Mouse (Mus musculus) erythroid progenitor cell, adult 5-6 weeks (primary cell): ENCODE results near the gene Trim26. TPM values are rescaled to one million over a fixed set of nuclear protein-coding genes. Genes with fewer than 3 reads are reported as not detected.

ENCODE experiments used
- ATAC-seq: replicated peaks from 2 replicates; pipeline ENCODE4 v1.8.0; 2016; ENCODE audit warnings: moderate number of reproducible peaks, mild to moderate bottlenecking, moderate TSS enrichment, inconsistent platforms; ENCODE audit not compliant: poor library complexity, low FRiP score, severe bottlenecking
- total RNA-seq, 2 experiments: library from RNA; stranded (forward) in 1 of 2; stranded (reverse) in 1 of 2; fragments of 150-400 nt in 1 of 2; fragments of 186-747, 209-891 nt in 1 of 2; gene quantifications; 2 replicates each; pipeline versions ENCODE4 v1.2.3 to v1.2.4; 2015 to 2017; ENCODE audit warnings: low replicate concordance in 2 of 2

Trim26 gene
- total RNA-seq, 2 experiments from 2014 or later: 13.9 to 46.5 TPM

DNA sequence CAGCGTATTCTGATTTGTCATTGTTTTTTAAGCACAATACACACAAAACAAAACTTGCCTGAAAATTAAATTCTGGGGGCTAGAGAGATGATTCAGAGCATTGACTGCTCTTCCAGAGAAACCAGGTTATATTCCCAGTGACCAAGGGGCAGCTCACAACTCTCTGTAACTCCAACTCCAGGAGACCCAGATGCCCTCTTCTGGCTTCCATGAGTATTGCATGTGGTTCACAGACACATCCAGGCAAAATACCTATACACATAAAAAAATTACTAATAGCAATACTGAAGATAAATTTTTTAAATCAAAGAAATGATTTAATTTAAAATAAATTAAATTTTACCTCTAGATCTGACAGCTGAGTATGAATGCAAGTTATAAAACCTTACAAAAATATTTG is 59.6 kb downstream of the Trim26 start:
- 0 out of 2 replicates have a peak, but pooled peaks have one; percentile 66 for ATAC-seq

DNA sequence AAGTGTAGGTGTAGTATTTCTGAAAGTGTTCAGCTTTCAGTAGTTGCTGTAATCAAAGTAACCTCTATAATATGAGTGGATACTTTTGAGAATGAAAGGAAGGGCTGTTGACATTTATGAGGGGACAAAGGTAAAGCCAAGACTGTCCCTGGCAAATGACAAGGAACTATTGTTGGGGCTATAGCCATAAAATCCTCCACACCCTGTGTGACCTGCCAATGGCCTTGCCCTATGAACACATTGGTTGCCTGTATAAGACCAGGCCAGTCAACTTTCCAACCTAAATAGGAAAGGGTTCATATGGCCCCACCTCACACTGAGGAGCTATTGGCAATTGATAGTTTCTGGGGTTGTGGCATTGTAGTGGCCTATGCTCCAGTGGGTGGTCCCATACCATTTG is 60.1 kb downstream of the Trim26 start:
- no peak for ATAC-seq

DNA sequence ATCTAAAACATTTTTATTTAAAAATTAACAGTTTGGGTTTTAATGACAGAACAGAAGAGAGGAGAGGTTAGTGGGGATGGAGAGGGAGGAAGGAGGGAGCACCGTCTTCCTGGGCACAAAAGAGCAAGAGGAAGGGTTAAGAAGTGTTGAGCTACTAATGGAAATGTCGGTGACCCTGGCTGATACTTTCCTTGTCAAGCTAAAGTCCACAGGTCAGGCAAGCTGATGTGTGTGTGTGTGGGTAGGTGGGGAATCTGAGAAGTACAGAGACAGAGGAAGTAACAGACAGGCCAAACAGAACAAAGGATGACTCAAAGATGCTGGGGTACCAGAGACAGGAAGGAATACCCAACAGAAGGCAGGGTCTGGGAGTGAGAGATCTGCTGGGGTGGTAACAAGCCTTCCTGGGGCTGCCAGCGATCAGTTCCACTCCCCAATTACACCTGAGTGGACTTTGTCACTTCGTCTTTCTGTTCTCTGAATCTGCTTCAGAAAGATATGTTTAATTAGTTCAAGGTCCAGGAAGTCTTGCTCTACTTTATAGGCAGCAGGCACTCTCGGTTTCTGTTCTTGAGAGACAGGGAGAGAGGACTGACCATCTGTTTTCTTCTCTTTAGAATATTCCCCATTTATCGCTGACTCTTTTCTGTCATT is 60.7 kb downstream of the Trim26 start, which contains the start of gene Trim31:
Gene Trim31, plus strand, starts transcription at position 567 of the 654 bp plus-strand sequence.
- no peak for ATAC-seq

DNA sequence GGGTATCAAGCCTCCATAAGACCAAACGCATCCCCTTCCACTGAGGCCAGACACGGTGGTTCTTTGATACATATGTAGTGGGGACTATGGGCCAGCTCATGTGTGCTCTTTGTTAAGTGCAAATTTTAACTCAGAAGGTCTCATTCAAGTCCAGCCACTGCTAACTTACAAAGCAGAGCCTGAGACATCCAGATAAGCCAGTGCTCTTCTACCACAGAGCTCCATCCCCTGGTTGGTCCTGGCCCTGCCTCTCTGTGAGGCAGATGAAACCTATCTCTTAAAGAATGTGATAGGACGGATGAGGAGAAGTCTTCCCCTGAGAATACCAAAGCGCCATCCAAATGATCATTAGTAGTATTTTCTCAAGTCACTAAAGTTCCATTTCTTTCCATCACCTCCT is 62.4 kb downstream of the Trim26 start:
- no peak for ATAC-seq

DNA sequence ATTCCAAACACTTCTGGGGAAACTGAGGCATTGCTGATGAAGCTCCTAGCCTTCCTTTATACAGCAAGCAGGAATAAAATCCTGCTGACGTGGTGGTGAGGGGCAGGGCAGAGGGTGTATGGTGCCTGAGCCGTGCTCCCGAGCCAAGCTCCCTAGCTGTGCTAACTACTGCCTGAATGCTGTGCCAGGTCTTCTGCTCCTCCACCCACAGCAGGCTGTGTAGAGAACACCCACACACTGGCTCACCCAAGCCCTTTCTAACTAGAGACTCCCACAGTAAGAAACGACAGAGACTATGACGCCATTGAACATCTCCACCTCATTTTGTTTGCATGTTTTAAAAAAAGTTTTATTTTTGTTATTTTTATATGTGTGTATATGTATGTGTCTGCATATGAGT is 63.1 kb downstream of the Trim26 start:
- ATAC-seq: no peak

DNA sequence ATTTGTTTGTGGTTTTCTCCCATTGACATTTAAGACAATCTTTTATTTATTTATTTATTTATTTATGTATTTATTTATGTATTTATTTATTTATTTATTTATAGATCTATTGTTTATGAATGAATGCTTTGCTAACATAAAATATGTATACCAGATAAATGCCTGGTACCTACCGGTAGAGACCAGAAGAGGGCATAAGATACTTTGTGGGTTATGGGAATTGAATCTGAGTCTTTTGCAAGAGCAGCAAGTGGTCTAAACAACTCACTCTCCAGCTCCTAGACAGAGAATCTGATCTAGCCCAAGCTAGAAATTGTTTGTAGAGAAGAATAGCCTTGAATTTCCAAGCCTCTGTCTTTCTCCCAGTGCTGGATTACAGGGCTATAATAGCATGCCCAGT is 63.8 kb downstream of the Trim26 start:
- no peak for ATAC-seq

DNA sequence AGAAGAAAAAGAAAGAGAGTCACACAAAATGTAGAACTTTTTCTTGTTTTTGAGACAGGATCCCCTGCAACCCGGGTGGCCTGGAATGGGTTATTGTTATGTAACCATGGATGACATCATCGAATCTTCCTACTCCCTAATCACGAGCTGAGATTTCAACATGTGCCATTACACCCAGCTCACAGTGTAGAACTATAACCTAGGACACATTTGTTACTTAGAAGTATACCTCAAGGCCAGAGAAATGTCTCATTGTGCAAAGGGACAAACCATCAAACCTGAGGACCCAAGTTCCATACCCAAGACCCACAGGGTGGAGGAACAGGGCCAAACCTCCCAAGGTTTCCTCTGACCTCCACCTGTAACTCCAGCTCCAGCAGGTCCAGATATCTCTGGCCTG is 66.7 kb downstream of the Trim26 start:
- ATAC-seq: no peak

DNA sequence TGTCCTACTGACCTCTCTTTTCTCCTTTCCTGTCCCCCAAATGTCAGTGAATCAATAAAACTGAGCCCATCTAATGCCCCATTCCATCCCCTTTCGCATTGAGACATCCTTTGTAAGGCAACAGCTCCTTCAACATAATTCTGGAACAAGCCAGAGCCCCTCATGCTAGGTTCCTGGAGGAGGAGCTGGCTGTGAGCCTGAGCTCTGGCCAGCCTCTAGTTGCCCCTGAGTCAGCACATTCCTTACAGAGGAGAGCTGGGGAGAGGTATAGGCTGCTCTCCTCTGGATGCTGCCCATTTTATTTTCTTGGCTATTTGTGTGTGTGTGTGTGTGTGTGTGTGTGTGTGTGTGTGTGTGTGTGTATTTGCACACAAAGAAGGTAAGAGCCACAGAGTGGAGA is 71.3 kb downstream of the Trim26 start:
- ATAC-seq: no peak

Other genes with a start within 250 kb of the Trim26 start
- not detected in 2 replicates for gene H2-M9, start 194.5 kb upstream of the Trim26 start, total RNA-seq (2015; ENCODE audit: low replicate concordance)
- gene H2-M9, start 194.5 kb upstream of the Trim26 start, total RNA-seq (2017; ENCODE audit: low replicate concordance): not detected in 2 replicates
- gene H2-M1, start 164.9 kb upstream of the Trim26 start, total RNA-seq (2015; ENCODE audit: low replicate concordance): not detected in 2 replicates
- gene H2-M1, start 164.9 kb upstream of the Trim26 start, total RNA-seq (2017; ENCODE audit: low replicate concordance): not detected in 2 replicates
- not detected in 2 replicates for gene H2-M10.5, start 64.2 kb upstream of the Trim26 start, total RNA-seq (2015; ENCODE audit: low replicate concordance)
- not detected in 2 replicates for gene H2-M10.5, start 64.2 kb upstream of the Trim26 start, total RNA-seq (2017; ENCODE audit: low replicate concordance)
- not detected in 2 replicates for gene H2-M10.6, start 25.0 kb upstream of the Trim26 start, total RNA-seq (2015; ENCODE audit: low replicate concordance)
- gene H2-M10.6, start 25.0 kb upstream of the Trim26 start, total RNA-seq (2017; ENCODE audit: low replicate concordance): not detected in 2 replicates
- gene Trim15, start 30.1 kb downstream of the Trim26 start, total RNA-seq (2015; ENCODE audit: low replicate concordance): 2.2 TPM in 1 of 2 replicates, not detected in the other
- 0.51 and 1.4 TPM in 2 replicates for gene Trim15, start 30.1 kb downstream of the Trim26 start, total RNA-seq (2017; ENCODE audit: low replicate concordance)
- gene Trim10, start 32.4 kb downstream of the Trim26 start, total RNA-seq (2015; ENCODE audit: low replicate concordance): 270 and 287 TPM in 2 replicates
- 428 and 543 TPM in 2 replicates for gene Trim10, start 32.4 kb downstream of the Trim26 start, total RNA-seq (2017; ENCODE audit: low replicate concordance)
- gene Trim40, start 53.0 kb downstream of the Trim26 start, total RNA-seq (2015; ENCODE audit: low replicate concordance): not detected in 2 replicates
- 1.8 TPM in 1 of 2 replicates, not detected in the other for gene Trim40, start 53.0 kb downstream of the Trim26 start, total RNA-seq (2017; ENCODE audit: low replicate concordance)
- not detected in 2 replicates for gene Trim31, start 61.0 kb downstream of the Trim26 start, total RNA-seq (2015; ENCODE audit: low replicate concordance)
- not detected in 2 replicates for gene Trim31, start 61.0 kb downstream of the Trim26 start, total RNA-seq (2017; ENCODE audit: low replicate concordance)
- not detected in 2 replicates for gene Rnf39, start 105.8 kb downstream of the Trim26 start, total RNA-seq (2015; ENCODE audit: low replicate concordance)
- not detected in 2 replicates for gene Rnf39, start 105.8 kb downstream of the Trim26 start, total RNA-seq (2017; ENCODE audit: low replicate concordance)
- gene Ppp1r11, start 114.6 kb downstream of the Trim26 start, total RNA-seq (2015; ENCODE audit: low replicate concordance): 8.6 and 24.3 TPM in 2 replicates
- gene Ppp1r11, start 114.6 kb downstream of the Trim26 start, total RNA-seq (2017; ENCODE audit: low replicate concordance): 2.2 and 10.8 TPM in 2 replicates
- 6.7 and 32.4 TPM in 2 replicates for gene Znrd1, start 121.4 kb downstream of the Trim26 start, total RNA-seq (2015; ENCODE audit: low replicate concordance)
- 4.4 TPM in 1 of 2 replicates, not detected in the other for gene Znrd1, start 121.4 kb downstream of the Trim26 start, total RNA-seq (2017; ENCODE audit: low replicate concordance)
- 9.6 TPM in 1 of 2 replicates, not detected in the other for gene Znrd1as, start 121.5 kb downstream of the Trim26 start, total RNA-seq (2015; ENCODE audit: low replicate concordance)
- gene Znrd1as, start 121.5 kb downstream of the Trim26 start, total RNA-seq (2017; ENCODE audit: low replicate concordance): 9.8 TPM in 1 of 2 replicates, not detected in the other
- gene 2410137M14Rik, start 144.1 kb downstream of the Trim26 start, total RNA-seq (2015; ENCODE audit: low replicate concordance): not detected in 2 replicates
- not detected in 2 replicates for gene 2410137M14Rik, start 144.1 kb downstream of the Trim26 start, total RNA-seq (2017; ENCODE audit: low replicate concordance)
- not detected in 2 replicates for gene H2-M5, start 152.4 kb downstream of the Trim26 start, total RNA-seq (2015; ENCODE audit: low replicate concordance)
- not detected in 2 replicates for gene H2-M5, start 152.4 kb downstream of the Trim26 start, total RNA-seq (2017; ENCODE audit: low replicate concordance)
- not detected in 2 replicates for gene Zfp57, start 164.0 kb downstream of the Trim26 start, total RNA-seq (2015; ENCODE audit: low replicate concordance)
- not detected in 2 replicates for gene Zfp57, start 164.0 kb downstream of the Trim26 start, total RNA-seq (2017; ENCODE audit: low replicate concordance)
- gene Mog, start 186.3 kb downstream of the Trim26 start, total RNA-seq (2015; ENCODE audit: low replicate concordance): not detected in 2 replicates
- gene Mog, start 186.3 kb downstream of the Trim26 start, total RNA-seq (2017; ENCODE audit: low replicate concordance): not detected in 2 replicates
- gene Gabbr1, start 208.8 kb downstream of the Trim26 start, total RNA-seq (2015; ENCODE audit: low replicate concordance): 3.8 and 11.5 TPM in 2 replicates
- 0.51 and 1.5 TPM in 2 replicates for gene Gabbr1, start 208.8 kb downstream of the Trim26 start, total RNA-seq (2017; ENCODE audit: low replicate concordance)